ENCODE assay signal across 8 mouse cellular contexts in the genomic region with DNA sequence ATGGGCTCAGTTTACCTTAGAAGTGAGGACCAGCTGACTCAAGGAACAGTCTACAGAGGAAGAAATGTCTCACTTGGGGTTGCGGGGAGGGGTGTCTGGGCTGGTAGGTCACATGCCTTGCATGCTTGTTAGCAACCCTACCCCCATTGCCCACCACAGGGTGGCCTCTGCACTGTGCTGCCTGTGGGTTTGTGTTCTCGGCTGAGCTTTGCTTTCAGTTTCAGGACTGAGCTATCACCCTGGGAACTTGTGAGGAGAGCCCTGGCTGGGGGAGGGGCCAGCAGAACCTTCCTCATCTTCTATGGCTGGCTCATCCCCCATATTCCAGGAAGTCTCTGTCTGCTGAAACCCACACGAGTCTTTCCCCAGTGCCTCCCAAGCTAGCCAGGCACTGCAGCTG. TPM values are rescaled to one million over a fixed set of nuclear protein-coding genes. Genes with fewer than 3 reads are reported as not detected.
A peak's percentile ranks its signal among the peaks of the same experiment; 100 is the strongest.
DNase-seq lines count a peak whose midpoint lies in the region; ATAC-seq and TF ChIP-seq lines count a peak whose summit lies in the region.

No protein-coding gene starts in this region.

- no peaks in the 10 kb centered on the region for H3K4me1 ChIP-seq in intestine, embryonic 14.5 days (replicated peaks; ENCODE audit: control insufficient read depth, insufficient read depth, low read length)
- no peaks in the 10 kb centered on the region for H3K4me1 ChIP-seq in lung, postnatal 0 days (ENCODE audit: insufficient read depth, low read depth, low read length)

- H3K36me3 ChIP-seq in intestine, embryonic 14.5 days (ENCODE audit: control insufficient read depth, insufficient read depth, low read length), result no peaks in the 10 kb centered on the region
- no peaks in the 10 kb centered on the region for H3K36me3 ChIP-seq in lung, postnatal 0 days (ENCODE audit: insufficient read depth, low read length)

- no peaks in the 10 kb centered on the region for H3K27me3 ChIP-seq in intestine, embryonic 14.5 days (replicated peaks; ENCODE audit: control insufficient read depth, insufficient read depth, low read length)
- no peaks in the 10 kb centered on the region for H3K27me3 ChIP-seq in lung, postnatal 0 days (replicated peaks; ENCODE audit: insufficient read depth, low read length)

- H3K27ac ChIP-seq in intestine, embryonic 14.5 days (ENCODE audit: low read depth), result no peak overlapping the region
- H3K27ac ChIP-seq in lung, postnatal 0 days (ENCODE audit: low read length), result 0 out of 2 replicates have a peak overlapping the region, but pooled peaks have one; percentile 3

- H3K4me2 ChIP-seq in intestine, embryonic 14.5 days (ENCODE audit: low read length), result no peak overlapping the region
- H3K4me2 ChIP-seq in lung, postnatal 0 days (replicated peaks; ENCODE audit: low read depth, low read length), result peak overlapping the region; percentile 28

- TF ChIP-seq EP300 in lung, postnatal 0 days (IDR thresholded peaks at IDR 0.05), result no peak

- no peak overlapping the region for H3K4me3 ChIP-seq in intestine, embryonic 14.5 days (ENCODE audit: low read depth, low read length)
- no peak overlapping the region for H3K4me3 ChIP-seq in lung, postnatal 0 days (ENCODE audit: low read depth, low read length)

- WGBS in intestine, embryonic 14.5 days, result 21% methylated on average over 3 of the region's 3 CpGs
- WGBS in lung, postnatal 0 days, result 47% methylated on average over 3 of the region's 3 CpGs

- no peak overlapping the region for H3K9ac ChIP-seq in intestine, embryonic 14.5 days (ENCODE audit: low read length)
- H3K9ac ChIP-seq in lung, postnatal 0 days (replicated peaks; ENCODE audit: low read depth), result no peak overlapping the region

- peak; percentile 88 for DNase-seq in CD4-positive helper T cell, adult 2 months (ENCODE audit: low read depth, low spot score)
- no peak for DNase-seq in intestine, embryonic 14.5 days (ENCODE audit: low spot score)
- peak; percentile 45 for DNase-seq in lung, postnatal 0 days (ENCODE audit: low spot score)
- DNase-seq in thymus, adult 18-20 months, result peak; percentile 56 to 81
- DNase-seq in MN1 (ENCODE audit: low spot score), result no peak
- DNase-seq in testis, postnatal 14 days (ENCODE audit: low spot score), result no peak

- peak; percentile 86 for ATAC-seq in activated CD4-positive, CD25-positive, alpha-beta regulatory T cell, adult 4 months
- peak; percentile 60; the same call in 1 of the 2 replicates for ATAC-seq in intestine, embryonic 14.5 days (replicated peaks; ENCODE audit: low FRiP score, low TSS enrichment, low read depth)
- ATAC-seq in lung, postnatal 0 days, result peak; percentile 70
- no peak for ATAC-seq in cerebellum, adult (ENCODE audit: insufficient number of reproducible peaks, low FRiP score, low TSS enrichment)

- TF ChIP-seq CTCF in lung, postnatal 0 days (IDR thresholded peaks at IDR 0.05), result peak; percentile 22; the same call in 1 of the 2 replicates

- H3K9me3 ChIP-seq in intestine, embryonic 14.5 days (ENCODE audit: control insufficient read depth, low read length), result no peaks in the 10 kb centered on the region
- no peaks in the 10 kb centered on the region for H3K9me3 ChIP-seq in lung, postnatal 0 days (ENCODE audit: low read length)

RNA-seq across cellular contexts. Expression of a gene that starts 38.3 kb away (rescaled TPM):
- polyA plus RNA-seq in activated CD4-positive, CD25-positive, alpha-beta regulatory T cell, adult 4 months (2017; shearing (Covaris generic)), result 10 to 100 TPM; 29.1 to 30.6 TPM
- 17.7 and 19.8 TPM in 2 replicates for polyA plus RNA-seq in intestine, embryonic 14.5 days (2014; fragmentation: Nextera tagmentation; extraction: Ambion mirVana)
- polyA plus RNA-seq in lung, postnatal 0 days (2015; fragmentation: Nextera tagmentation; extraction: Ambion mirVana), result 3.5 and 3.8 TPM in 2 replicates

Comparison
In these comparisons a context has a peak if more than half of its experiments do, and no peak if none do; other contexts are left out.
1. DNase-seq: peak in CD4-positive helper T cell, adult 2 months (single experiment), lung, postnatal 0 days (single experiment) and thymus, adult 18-20 months (2 of 2); none in intestine, embryonic 14.5 days (single experiment), MN1 (single experiment) and testis, postnatal 14 days (single experiment).